Mouse (Mus musculus) ES-E14 (cell line): ENCODE results near the gene Dhx57.

Source experiments
- MAFK ChIP-seq: IDR thresholded peaks from 2 replicates; pipeline ENCODE4 v1.6.1; 2014; ENCODE audit warnings: mild to moderate bottlenecking, low read depth, low read length, inconsistent platforms; ENCODE audit not compliant: insufficient read depth
- ZNF384 ChIP-seq: IDR thresholded peaks from 2 replicates; pipeline ENCODE4 v1.6.1; 2012; ENCODE audit warnings: low read depth, low read length, inconsistent platforms

- TF ChIP-seq ZNF384: no peak
- no peak for TF ChIP-seq MAFK
These were observed 17.0 kb upstream of the Dhx57 start, which contains the start of gene Arhgef33 for GRCm38 (mm10) chr17:80307251-80307650.
